Mouse (Mus musculus) limb, embryonic 15.5 days (tissue): ENCODE measurements at regions not wholly inside any gene's neighbourhood (a gene's known extent, or its start where the extent isn't known, plus 50 kb on each side); places are given as distances from the start of the nearest gene placed in this dataset.
"Not testable (repeated sequence)": the region's sequence is repeated elsewhere in the genome, so short reads cannot be mapped to it uniquely, and the experiment has no call there.

Source experiments
- ATAC-seq: fragments of 200-750 bp; cut with Nextera tagmentation; 2 replicates; pipeline ENCODE4 v1.8.0; 2017; ENCODE audit warnings: low read depth, moderate TSS enrichment; ENCODE audit not compliant: insufficient number of reproducible peaks, low FRiP score, low TSS enrichment
- H3K27ac ChIP-seq: fragments of 300-500 bp; sonication (generic); 2 replicates; pipeline ENCODE4 v1.5.1; 2015; ENCODE audit warnings: moderate library complexity, mild to moderate bottlenecking, inconsistent platforms
- H3K27me3 ChIP-seq: fragments of 300-500 bp; sonication (generic); 2 replicates; pipeline ENCODE4 v1.6.1; 2015; ENCODE audit warnings: inconsistent platforms
- H3K36me3 ChIP-seq: fragments of 300-500 bp; sonication (generic); 2 replicates; pipeline ENCODE4 v1.6.1; 2015; ENCODE audit warnings: inconsistent platforms
- H3K4me1 ChIP-seq: fragments of 300-500 bp; sonication (generic); 2 replicates; pipeline ENCODE4 v1.6.1; 2015; ENCODE audit warnings: inconsistent platforms
- H3K4me2 ChIP-seq: fragments of 300-500 bp; sonication (generic); 2 replicates; pipeline ENCODE4 v1.6.1; 2015; ENCODE audit warnings: mild to moderate bottlenecking, inconsistent platforms
- H3K4me3 ChIP-seq: fragments of 300-500 bp; sonication (generic); 2 replicates; pipeline ENCODE4 v1.5.1; 2015; ENCODE audit warnings: mild to moderate bottlenecking, inconsistent platforms
- H3K9ac ChIP-seq: fragments of 300-500 bp; sonication (generic); 2 replicates; pipeline ENCODE4 v1.6.1; 2015; ENCODE audit warnings: inconsistent platforms
- H3K9me3 ChIP-seq: fragments of 300-500 bp; sonication (generic); 2 replicates; pipeline ENCODE4 v1.6.1; 2016; ENCODE audit warnings: inconsistent platforms
- WGBS: fragments of 180-500 bp; shearing (Covaris S2); methylation state at CpG from one replicate; pipeline ENCODE4 v1.1.7; 2015; 5-methylcytosine and 5-hydroxymethylcytosine counted together

DNA sequence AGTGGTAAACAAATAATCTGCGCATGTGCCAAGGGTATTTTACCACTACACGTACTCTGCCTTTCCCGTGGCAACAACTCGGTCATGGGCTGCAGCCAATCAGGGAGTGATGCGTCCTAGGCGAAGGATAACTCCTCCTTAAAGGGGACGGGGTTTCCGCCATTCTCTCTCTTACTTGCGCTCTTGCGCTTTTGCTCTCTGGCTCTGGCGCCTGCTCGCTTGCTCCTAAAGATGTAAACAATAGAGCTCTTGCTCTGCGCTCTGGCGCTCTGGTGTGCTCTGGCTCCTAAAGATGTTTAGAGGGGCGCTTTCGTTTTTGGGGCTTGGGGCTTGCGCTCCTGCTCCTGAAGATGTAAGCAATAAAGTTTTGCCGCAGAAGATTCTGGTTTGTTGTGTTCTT lies 166.9 kb upstream of the Thumpd2 start:
- H3K36me3 ChIP-seq, H3K9me3 ChIP-seq, ATAC-seq, H3K9ac ChIP-seq, H3K4me1 ChIP-seq, H3K4me3 ChIP-seq, H3K4me2 ChIP-seq, H3K27ac ChIP-seq, H3K27me3 ChIP-seq: not testable (repeated sequence)
- WGBS, result 98% methylated on average over 12 of the region's 18 CpGs

GRCm38 (mm10) chr17:81225281-81225680 lies 160.4 kb upstream of the Thumpd2 start:
- no peak overlapping the region for H3K4me3 ChIP-seq

GRCm38 (mm10) chr17:81221436-81221835 lies 156.6 kb upstream of the Thumpd2 start:
- Histone ChIP-seq H3K9ac (no peak overlapping the region), H3K4me2 (no peak overlapping the region), H3K4me1 (no peaks in the 10 kb centered on the region), H3K4me3 (no peak overlapping the region), H3K27me3 (no peaks in the 10 kb centered on the region), H3K27ac (no peak overlapping the region), H3K36me3 (no peaks in the 10 kb centered on the region), H3K9me3 (no peaks in the 10 kb centered on the region)
- no peak for ATAC-seq
- 84% methylated on average over 3 of the region's 3 CpGs for WGBS

More at GRCm38 (mm10) chr17:81225281-81225680, 160.4 kb upstream of the Thumpd2 start:
- no peaks in the 10 kb centered on the region for H3K36me3 ChIP-seq
- no peak overlapping the region for H3K4me2 ChIP-seq
- no peak for ATAC-seq
- H3K27ac ChIP-seq, result no peak overlapping the region
- H3K27me3 ChIP-seq, result no peaks in the 10 kb centered on the region
- no peak overlapping the region for H3K9ac ChIP-seq
- no peaks in the 10 kb centered on the region for H3K9me3 ChIP-seq
- no peaks in the 10 kb centered on the region for H3K4me1 ChIP-seq

DNA sequence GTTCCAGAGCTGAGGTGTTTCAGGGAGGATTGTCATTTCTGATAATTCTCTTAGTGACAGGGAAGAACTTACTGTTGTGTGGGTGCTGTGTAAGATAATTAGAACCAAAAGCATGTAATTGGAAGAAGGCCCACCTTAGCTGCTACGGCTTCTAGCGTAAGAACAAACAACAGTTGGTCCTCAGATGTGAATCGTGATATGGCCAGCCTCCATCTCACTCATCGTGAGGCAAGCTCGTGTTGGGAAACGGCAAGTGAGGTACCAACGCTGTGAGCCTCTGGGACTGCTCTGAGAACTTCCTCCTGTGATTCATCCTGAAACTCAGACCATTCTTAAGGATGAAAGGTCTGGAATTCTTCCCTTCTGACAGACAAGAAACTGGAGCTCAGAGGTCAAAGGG lies 150.0 kb upstream of the Thumpd2 start:
- H3K4me1 ChIP-seq, result no peaks in the 10 kb centered on the region
- WGBS, result 69% methylated on average over 7 of the region's 7 CpGs

DNA sequence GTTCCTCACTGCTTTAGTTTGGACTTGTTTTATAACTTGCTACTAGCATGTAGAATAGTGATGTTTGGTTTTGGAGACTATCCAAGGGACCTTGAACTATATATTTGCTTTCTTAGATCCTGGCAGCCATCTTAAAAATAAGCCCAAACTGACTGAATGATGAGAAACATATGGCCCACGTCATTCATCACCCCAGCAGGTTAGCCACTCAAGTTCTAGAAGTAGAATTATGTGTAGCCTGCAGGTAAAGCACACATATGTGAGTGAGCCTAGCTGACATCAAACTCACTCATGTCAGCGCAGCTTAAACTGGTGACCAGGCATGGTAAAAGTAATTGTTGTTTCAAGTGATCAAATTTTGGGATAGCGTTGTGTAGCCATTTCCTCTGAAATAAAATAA lies 147.2 kb upstream of the Thumpd2 start:
- no peaks in the 10 kb centered on the region for H3K36me3 ChIP-seq
- H3K9ac ChIP-seq, result no peak overlapping the region
- no peak overlapping the region for H3K27ac ChIP-seq
- no peaks in the 10 kb centered on the region for H3K4me1 ChIP-seq
- no peaks in the 10 kb centered on the region for H3K27me3 ChIP-seq
- H3K9me3 ChIP-seq, result no peaks in the 10 kb centered on the region
- no peak for ATAC-seq
- H3K4me3 ChIP-seq, result no peak overlapping the region
- 47% methylated on average over 3 of the region's 3 CpGs for WGBS
- no peak overlapping the region for H3K4me2 ChIP-seq

More for the DNA sequence above, 150.0 kb upstream of the Thumpd2 start:
- Histone ChIP-seq H3K27me3 (no peaks in the 10 kb centered on the region), H3K4me2 (no peak overlapping the region), H3K9ac (no peak overlapping the region), H3K9me3 (no peaks in the 10 kb centered on the region), H3K36me3 (no peaks in the 10 kb centered on the region), H3K27ac (no peak overlapping the region), H3K4me3 (no peak overlapping the region)
- ATAC-seq, result no peak

DNA sequence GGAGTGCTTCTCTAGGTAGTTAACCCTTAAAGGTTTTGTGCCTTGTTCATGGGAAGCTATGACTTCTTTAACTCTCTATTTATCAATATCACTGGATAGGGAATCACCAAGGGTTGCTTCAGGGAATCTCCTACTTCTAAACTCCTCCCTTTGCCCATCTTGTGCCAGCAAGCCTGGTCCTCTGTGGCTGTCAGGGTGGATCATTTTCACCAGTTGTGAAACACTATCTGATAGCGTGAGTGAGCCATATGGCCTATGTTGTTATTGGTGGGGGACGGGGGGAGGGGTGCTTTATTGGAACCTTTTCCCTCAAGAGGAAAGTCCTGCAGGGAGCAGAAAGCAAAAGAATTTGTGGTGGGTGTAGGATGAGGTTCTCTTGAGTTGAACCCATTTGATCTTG lies 145.5 kb upstream of the Thumpd2 start:
- no peak overlapping the region for H3K9ac ChIP-seq
- no peaks in the 10 kb centered on the region; the same call in 1 of the 2 replicates for H3K9me3 ChIP-seq
- no peaks in the 10 kb centered on the region for H3K4me1 ChIP-seq
- no peak overlapping the region for H3K27ac ChIP-seq
- H3K4me3 ChIP-seq, result no peak overlapping the region
- H3K4me2 ChIP-seq, result no peak overlapping the region
- ATAC-seq, result no peak
- H3K27me3 ChIP-seq, result no peaks in the 10 kb centered on the region
- H3K36me3 ChIP-seq, result no peaks in the 10 kb centered on the region
- WGBS, result 79% methylated on average over 2 of the region's 2 CpGs

DNA sequence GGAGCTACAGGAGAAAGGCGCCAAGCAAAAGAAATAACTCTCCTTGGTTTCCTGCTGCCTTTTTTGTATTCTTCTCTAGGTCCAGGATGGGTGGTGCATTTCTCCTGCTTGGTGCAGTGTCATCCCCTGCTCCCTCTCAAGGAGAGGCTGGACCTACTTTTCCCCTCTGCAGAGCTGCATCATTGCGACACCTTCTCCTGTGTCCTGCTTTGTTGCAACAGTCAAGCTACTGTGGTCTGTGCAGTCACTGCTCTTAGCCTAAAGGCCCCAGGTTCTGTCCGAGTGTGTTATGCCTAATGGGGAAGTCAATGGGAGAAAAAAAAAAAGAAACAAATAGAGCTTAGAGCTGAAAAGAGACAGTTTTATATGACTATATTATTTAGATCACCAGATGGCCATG lies 144.4 kb upstream of the Thumpd2 start:
- no peak for ATAC-seq

DNA sequence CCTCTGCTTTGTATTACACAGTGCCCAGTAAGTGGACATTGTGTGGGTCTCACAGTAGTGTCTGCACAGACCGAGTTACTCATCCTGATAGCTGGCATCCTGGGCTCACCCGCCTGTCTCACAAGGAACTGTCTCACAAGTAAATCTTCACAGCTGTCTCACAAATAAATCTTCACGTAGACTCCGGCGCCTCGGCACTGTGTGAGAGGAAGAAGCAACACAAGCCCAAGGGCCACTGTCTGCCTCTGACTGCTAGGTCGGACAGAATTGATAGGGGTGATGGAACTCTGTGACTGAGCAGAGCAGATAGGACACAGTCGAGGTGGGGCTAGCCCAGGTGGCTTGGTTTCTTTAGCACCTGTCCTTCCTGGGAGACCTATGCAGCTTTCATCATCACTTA lies 136.2 kb upstream of the Thumpd2 start:
- 62% methylated on average over 8 of the region's 8 CpGs for WGBS
- Histone ChIP-seq H3K4me3 (no peak overlapping the region), H3K27ac (no peak overlapping the region), H3K4me2 (no peak overlapping the region), H3K9ac (no peak overlapping the region), H3K27me3 (no peaks in the 10 kb centered on the region), H3K36me3 (no peaks in the 10 kb centered on the region), H3K9me3 (no peaks in the 10 kb centered on the region; the same call in 1 of the 2 replicates), H3K4me1 (no peaks in the 10 kb centered on the region)
- no peak for ATAC-seq

More for the DNA sequence above, 144.4 kb upstream of the Thumpd2 start:
- 77% methylated on average over 3 of the region's 3 CpGs for WGBS
- Histone ChIP-seq H3K4me3 (no peak overlapping the region), H3K27me3 (no peaks in the 10 kb centered on the region), H3K9ac (no peak overlapping the region), H3K4me1 (no peaks in the 10 kb centered on the region), H3K4me2 (no peak overlapping the region), H3K36me3 (no peaks in the 10 kb centered on the region), H3K9me3 (no peaks in the 10 kb centered on the region; the same call in 1 of the 2 replicates), H3K27ac (no peak overlapping the region)

DNA sequence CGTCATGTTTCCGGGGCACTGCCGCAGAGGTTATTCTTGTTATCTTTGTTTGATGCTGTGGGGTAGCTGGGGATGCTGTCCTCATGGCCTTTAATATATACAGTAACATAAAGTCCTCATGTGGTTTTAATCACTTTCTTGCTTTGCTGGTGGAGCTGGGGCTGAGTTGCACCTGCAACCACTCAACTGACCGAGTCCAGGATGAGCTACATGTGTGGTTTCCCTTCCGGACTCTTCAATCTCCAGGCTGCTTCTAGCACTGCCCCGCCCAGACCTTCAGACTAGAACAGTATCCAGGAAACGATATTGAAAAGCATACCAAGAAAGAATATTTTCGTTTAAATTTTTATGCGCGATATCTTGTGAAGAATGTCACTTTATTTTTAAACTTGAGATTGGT lies 129.1 kb upstream of the Thumpd2 start:
- 0 out of 2 replicates have a peak overlapping the region, but pooled peaks have one; percentile 22 for H3K27ac ChIP-seq
- no peaks in the 10 kb centered on the region for H3K36me3 ChIP-seq
- H3K4me3 ChIP-seq, result no peak overlapping the region
- 65% methylated on average over 10 of the region's 10 CpGs for WGBS
- H3K9me3 ChIP-seq, result no peaks in the 10 kb centered on the region
- no peak overlapping the region for H3K4me2 ChIP-seq
- H3K27me3 ChIP-seq, result no peaks in the 10 kb centered on the region
- ATAC-seq, result no peak
- H3K4me1 ChIP-seq, result no peaks in the 10 kb centered on the region; the same call in 1 of the 2 replicates
- H3K9ac ChIP-seq, result no peak overlapping the region

GRCm38 (mm10) chr17:81193230-81193871 lies 128.5 kb upstream of the Thumpd2 start:
- 0 out of 2 replicates have a peak overlapping the region, but pooled peaks have one; percentile 22 for H3K27ac ChIP-seq
- H3K9me3 ChIP-seq, result no peaks in the 10 kb centered on the region
- no peak overlapping the region for H3K9ac ChIP-seq
- no peak overlapping the region for H3K4me3 ChIP-seq
- WGBS, result 31% methylated on average over 8 of the region's 8 CpGs
- no peak for ATAC-seq
- H3K4me2 ChIP-seq, result no peak overlapping the region
- no peaks in the 10 kb centered on the region; the same call in 1 of the 2 replicates for H3K4me1 ChIP-seq
- no peaks in the 10 kb centered on the region for H3K36me3 ChIP-seq
- H3K27me3 ChIP-seq, result no peaks in the 10 kb centered on the region

DNA sequence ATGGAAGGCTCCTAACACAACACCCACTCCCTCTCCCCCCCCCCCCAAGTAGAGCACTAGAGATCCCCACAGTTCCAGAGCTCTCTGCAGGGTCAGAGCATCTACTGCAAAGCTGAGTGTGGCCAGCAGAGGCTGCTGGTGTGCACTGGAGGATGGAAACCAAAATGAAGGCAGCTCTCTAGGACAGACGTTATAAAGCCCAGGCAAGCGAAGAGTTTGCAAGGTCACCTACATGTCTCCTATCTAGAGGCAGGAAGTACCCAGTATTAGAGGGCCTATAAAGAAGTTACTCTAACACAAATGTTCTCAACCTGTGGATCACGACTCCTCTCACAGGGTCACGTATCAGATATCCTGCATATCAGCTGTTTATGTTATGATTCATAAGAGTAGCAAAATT lies 125.1 kb upstream of the Thumpd2 start:
- ATAC-seq, result no peak
- Histone ChIP-seq H3K4me3 (no peak overlapping the region), H3K4me1 (no peaks in the 10 kb centered on the region; the same call in 1 of the 2 replicates), H3K36me3 (no peaks in the 10 kb centered on the region), H3K27ac (no peak overlapping the region), H3K9ac (no peak overlapping the region), H3K27me3 (no peaks in the 10 kb centered on the region), H3K4me2 (no peak overlapping the region), H3K9me3 (no peaks in the 10 kb centered on the region)
- WGBS, result 55% methylated on average over 4 of the region's 4 CpGs

GRCm38 (mm10) chr17:81185685-81186084 lies 120.8 kb upstream of the Thumpd2 start:
- ATAC-seq, result no peak
- H3K4me1 ChIP-seq, result no peaks in the 10 kb centered on the region
- no peak overlapping the region for H3K9ac ChIP-seq
- no peak overlapping the region for H3K4me3 ChIP-seq
- 82% methylated on average over 1 of the region's 1 CpGs for WGBS
- no peaks in the 10 kb centered on the region for H3K36me3 ChIP-seq
- no peaks in the 10 kb centered on the region for H3K27me3 ChIP-seq
- H3K27ac ChIP-seq, result no peak overlapping the region
- H3K9me3 ChIP-seq, result no peaks in the 10 kb centered on the region
- H3K4me2 ChIP-seq, result no peak overlapping the region
